Comparison of ENCODE assay signal across 19 mouse cellular contexts in the genomic region with DNA sequence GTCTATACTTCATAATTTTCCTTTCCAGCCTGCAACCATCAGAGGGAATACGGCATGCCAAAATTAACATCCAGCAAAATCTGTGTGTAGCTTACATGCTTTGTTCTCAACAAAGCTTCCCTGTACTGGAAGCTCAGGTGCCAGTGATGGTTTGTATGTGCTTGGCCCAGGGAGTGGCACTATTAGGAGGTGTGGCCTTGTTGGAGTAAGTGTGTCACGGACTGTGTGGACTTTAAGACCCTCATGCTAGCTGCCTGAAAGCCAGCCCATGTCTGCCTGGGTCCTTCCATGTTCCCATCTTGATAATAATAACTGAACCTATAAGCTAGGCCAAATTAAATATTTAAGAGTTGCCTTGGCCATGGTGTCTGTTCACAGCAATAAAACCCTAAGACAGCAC. TPM values are rescaled to one million over a fixed set of nuclear protein-coding genes. Genes with fewer than 3 reads are reported as not detected.
DNase-seq lines count a peak whose midpoint lies in the region; ATAC-seq lines count a peak whose summit lies in the region.
"Had no signal": no experiment of that assay in that cellular context is flagged by ENCODE, and none has a peak within 500 bp of the region (broad histone marks: within the 10 kb centered on the region; RNA-seq: fewer than 3 reads in every experiment).

No protein-coding gene starts in this region.

- WGBS in limb, embryonic 12.5 days = 97% methylated on average over 2 of the region's 2 CpGs
- WGBS in limb, embryonic 10.5 days = 94% methylated on average over 2 of the region's 2 CpGs
- WGBS in midbrain, embryonic 10.5 days = 91% methylated on average over 2 of the region's 2 CpGs

- no peak overlapping the region for H3K4me2 ChIP-seq in limb, embryonic 12.5 days
- H3K4me2 ChIP-seq: embryonic facial prominence, embryonic 12.5 days; forebrain, embryonic 13.5 days; forebrain, embryonic 15.5 days had no signal

- H3K4me3 ChIP-seq in limb, embryonic 12.5 days (replicated peaks) = no peak overlapping the region
- H3K4me3 ChIP-seq in limb, embryonic 10.5 days = no peak overlapping the region
- no peak overlapping the region for H3K4me3 ChIP-seq in midbrain, embryonic 10.5 days
- H3K4me3 ChIP-seq: embryonic facial prominence, embryonic 10.5 days; embryonic facial prominence, embryonic 12.5 days; forebrain, embryonic 13.5 days; forebrain, embryonic 15.5 days had no signal

- H3K9ac ChIP-seq in limb, embryonic 12.5 days (replicated peaks) = no peak overlapping the region
- H3K9ac ChIP-seq: embryonic facial prominence, embryonic 12.5 days; forebrain, embryonic 13.5 days; forebrain, embryonic 15.5 days; forebrain, postnatal 0 days had no signal

- DNase-seq in heart, adult 11 months = peak; percentile 87
- DNase-seq in heart, postnatal 25 days (ENCODE audit: low spot score) = no peak
- DNase-seq in limb, embryonic 10.5 days (ENCODE audit: low spot score) = no peak
- DNase-seq in midbrain, embryonic 10.5 days (ENCODE audit: low spot score) = no peak
- DNase-seq: adrenal gland, adult 8-10 months; adrenal gland, postnatal 14 days; adrenal gland, postnatal 36 days; cerebellum, adult 11-12 months; cerebellum, adult 2 months; cerebellum, adult 9-10 months; cerebellum, postnatal 25 days; forebrain, postnatal 0 days had no signal

- H3K9me3 ChIP-seq in limb, embryonic 12.5 days = no peaks in the 10 kb centered on the region
- H3K9me3 ChIP-seq in limb, embryonic 10.5 days (replicated peaks) = no peaks in the 10 kb centered on the region
- no peaks in the 10 kb centered on the region for H3K9me3 ChIP-seq in midbrain, embryonic 10.5 days (replicated peaks)
- H3K9me3 ChIP-seq: embryonic facial prominence, embryonic 10.5 days; embryonic facial prominence, embryonic 12.5 days; forebrain, embryonic 13.5 days; forebrain, embryonic 15.5 days; G1E had no signal

- H3K4me1 ChIP-seq in limb, embryonic 12.5 days (replicated peaks) = no peaks in the 10 kb centered on the region
- H3K4me1 ChIP-seq in limb, embryonic 10.5 days = no peaks in the 10 kb centered on the region
- peaks cover 3% of the 10 kb centered on the region; the same call in 1 of the 2 replicates for H3K4me1 ChIP-seq in midbrain, embryonic 10.5 days
- H3K4me1 ChIP-seq: embryonic facial prominence, embryonic 10.5 days; embryonic facial prominence, embryonic 12.5 days; forebrain, embryonic 13.5 days; forebrain, embryonic 15.5 days had no signal

- H3K36me3 ChIP-seq in limb, embryonic 12.5 days = peaks cover 91% of the 10 kb centered on the region
- H3K36me3 ChIP-seq in limb, embryonic 10.5 days = peaks cover 95% of the 10 kb centered on the region
- peaks cover 94% of the 10 kb centered on the region for H3K36me3 ChIP-seq in midbrain, embryonic 10.5 days

- intact Hi-C loops in heart, postnatal 25 days (cut with DNase I) = no loop called here

- ATAC-seq in limb, embryonic 12.5 days (ENCODE audit: insufficient number of reproducible peaks, insufficient read depth, low FRiP score, low TSS enrichment, low read depth) = 0 out of 2 replicates have a peak, but pooled peaks have one; percentile 56
- ATAC-seq: forebrain, embryonic 13.5 days; forebrain, embryonic 15.5 days; Patski had no signal

- no peaks in the 10 kb centered on the region for H3K27me3 ChIP-seq in limb, embryonic 12.5 days
- no peaks in the 10 kb centered on the region for H3K27me3 ChIP-seq in limb, embryonic 10.5 days (ENCODE audit: low read depth, poor library complexity, severe bottlenecking)
- no peaks in the 10 kb centered on the region for H3K27me3 ChIP-seq in midbrain, embryonic 10.5 days (ENCODE audit: low read depth, poor library complexity, severe bottlenecking)
- H3K27me3 ChIP-seq: embryonic facial prominence, embryonic 12.5 days; forebrain, embryonic 13.5 days; forebrain, embryonic 15.5 days; Patski had no signal

- no peak overlapping the region for H3K27ac ChIP-seq in limb, embryonic 12.5 days
- no peak overlapping the region for H3K27ac ChIP-seq in limb, embryonic 10.5 days
- H3K27ac ChIP-seq in midbrain, embryonic 10.5 days (replicated peaks) = no peak overlapping the region
- H3K27ac ChIP-seq: embryonic facial prominence, embryonic 10.5 days; embryonic facial prominence, embryonic 12.5 days; forebrain, embryonic 13.5 days; forebrain, embryonic 15.5 days had no signal

RNA-seq across cellular contexts. Expression of a gene that starts 10.3 kb away (rescaled TPM):
- 10 to 100 TPM; 76.2 to 76.4 TPM for total RNA-seq in heart, postnatal 25 days (2021)
- polyA plus RNA-seq in limb, embryonic 12.5 days (2016; fragmentation: Nextera tagmentation; extraction: Ambion mirVana) = 217 and 222 TPM in 2 replicates
- 301 and 341 TPM in 2 replicates for polyA plus RNA-seq in limb, embryonic 10.5 days (2016; fragmentation: Nextera tagmentation; extraction: Ambion mirVana)
- 252 and 285 TPM in 2 replicates for polyA plus RNA-seq in midbrain, embryonic 10.5 days (2016; fragmentation: Nextera tagmentation; extraction: Ambion mirVana)

RNA-seq across cellular contexts. Expression of a gene that starts 35.5 kb away (rescaled TPM):
- 1 to 10 TPM; 2.6 to 2.8 TPM for total RNA-seq in heart, postnatal 25 days (2021)
- polyA plus RNA-seq in limb, embryonic 12.5 days (2016; fragmentation: Nextera tagmentation; extraction: Ambion mirVana) = 35.6 TPM in 2 replicates
- polyA plus RNA-seq in limb, embryonic 10.5 days (2016; fragmentation: Nextera tagmentation; extraction: Ambion mirVana) = 27.7 and 28.9 TPM in 2 replicates
- polyA plus RNA-seq in midbrain, embryonic 10.5 days (2016; fragmentation: Nextera tagmentation; extraction: Ambion mirVana) = 23.8 and 25.3 TPM in 2 replicates
